Mouse (Mus musculus) bone marrow, adult 2 months (tissue): ENCODE measurements at regions not wholly inside any gene's neighbourhood (a gene's known extent, or its start where the extent isn't known, plus 50 kb on each side); places are given as distances from the start of the nearest gene placed in this dataset.

ENCODE experiments used
- CTCF ChIP-seq: fragments of 200-500 bp; IDR thresholded peaks from 2 replicates; pipeline ENCODE4 v1.5.1; 2011; ENCODE audit warnings: low read length, control low read depth; ENCODE audit not compliant: control insufficient read depth, insufficient read depth
- POLR2A ChIP-seq: fragments of 200-500 bp; IDR thresholded peaks from 2 replicates; pipeline ENCODE4 v1.6.1; 2011; ENCODE audit warnings: low read depth, mild to moderate bottlenecking, control low read depth, low read length, borderline replicate concordance; ENCODE audit not compliant: control insufficient read depth

DNA sequence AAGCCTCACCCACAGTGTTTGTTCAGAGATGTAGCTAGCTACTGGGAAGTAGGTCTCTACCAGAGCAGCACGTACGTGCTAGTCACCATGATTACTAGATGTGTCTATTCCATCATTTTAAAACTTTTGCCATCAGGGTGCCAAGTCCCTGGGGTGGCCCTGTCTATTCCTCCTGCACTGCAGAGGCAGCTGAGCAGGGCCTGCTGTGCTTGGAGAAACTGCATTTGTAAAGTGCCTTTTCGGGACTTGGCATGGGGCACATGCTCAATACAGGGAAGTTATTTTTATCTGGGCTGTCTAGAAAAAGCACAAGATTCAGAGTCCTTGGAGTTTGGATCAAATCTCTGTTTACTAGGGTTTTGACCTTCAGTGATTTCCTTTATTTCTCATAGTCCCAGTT, 240.6 kb downstream of the 4933412E24Rik start:
- TF ChIP-seq POLR2A = no peak
- no peak for TF ChIP-seq CTCF
